Mouse (Mus musculus) limb, embryonic 11.5 days (tissue): ENCODE results near the gene Gm48552. TPM values are rescaled to one million over a fixed set of nuclear protein-coding genes. Genes with fewer than 3 reads are reported as not detected.

Source experiments
- ATAC-seq: fragments of 200-750 bp; cut with Nextera tagmentation; 2 replicates; pipeline ENCODE4 v1.8.0; 2017; ENCODE audit warnings: low read depth; ENCODE audit not compliant: insufficient number of reproducible peaks, low FRiP score, low TSS enrichment
- DNase-seq: peaks from one replicate; pipeline ENCODE4 v3.0.0-alpha.2; 2015; ENCODE audit warnings: low spot score
- H3K27ac ChIP-seq: fragments of 300-500 bp; sonication (generic); replicated peaks from 2 replicates; pipeline ENCODE4 v1.5.1; 2014; ENCODE audit warnings: low read depth, mild to moderate bottlenecking, low read length
- H3K27me3 ChIP-seq: fragments of 300-500 bp; sonication (generic); 2 replicates; pipeline ENCODE4 v1.6.1; 2014; ENCODE audit warnings: mild to moderate bottlenecking, low read length, mixed read lengths; ENCODE audit not compliant: control insufficient read depth, insufficient read depth
- H3K36me3 ChIP-seq: fragments of 300-500 bp; sonication (generic); 2 replicates; pipeline ENCODE4 v1.6.1; 2014; ENCODE audit warnings: mild to moderate bottlenecking, low read length, moderate library complexity, mixed read lengths; ENCODE audit not compliant: control insufficient read depth, insufficient read depth
- H3K4me1 ChIP-seq: fragments of 300-500 bp; sonication (generic); 2 replicates; pipeline ENCODE4 v1.6.1; 2014; ENCODE audit warnings: low read length, mixed read lengths; ENCODE audit not compliant: control insufficient read depth, insufficient read depth
- H3K4me2 ChIP-seq: fragments of 300-500 bp; sonication (generic); 2 replicates; pipeline ENCODE4 v1.6.1; 2014; ENCODE audit warnings: low read depth, mild to moderate bottlenecking, moderate library complexity; ENCODE audit not compliant: severe bottlenecking
- H3K4me3 ChIP-seq: fragments of 300-500 bp; sonication (generic); 2 replicates; pipeline ENCODE4 v1.5.1; 2014; ENCODE audit warnings: low read depth, low read length
- H3K9ac ChIP-seq: fragments of 300-500 bp; sonication (generic); 2 replicates; pipeline ENCODE4 v1.6.1; 2014; ENCODE audit warnings: mild to moderate bottlenecking, low read length
- H3K9me3 ChIP-seq: fragments of 300-500 bp; sonication (generic); 2 replicates; pipeline ENCODE4 v1.6.1; 2016; ENCODE audit warnings: low read length; ENCODE audit not compliant: control insufficient read depth
- WGBS: fragments of 180-500 bp; shearing (Covaris S2); extraction: QIAGEN DNeasy Blood & Tissue Kit; methylation state at CpG from one replicate; pipeline ENCODE4 v1.1.7; 2014; 5-methylcytosine and 5-hydroxymethylcytosine counted together
- polyA plus RNA-seq: library from polyadenylated mRNA; unstranded; fragments of >200 nt; fragmentation: Nextera tagmentation; extraction: Ambion mirVana; gene quantifications from 2 replicates; pipeline ENCODE4 v1.2.1, GENCODE M21; 2014

The Gm48552 gene
- polyA plus RNA-seq, 1 experiment from 2014 or later = 1.0 TPM

DNA sequence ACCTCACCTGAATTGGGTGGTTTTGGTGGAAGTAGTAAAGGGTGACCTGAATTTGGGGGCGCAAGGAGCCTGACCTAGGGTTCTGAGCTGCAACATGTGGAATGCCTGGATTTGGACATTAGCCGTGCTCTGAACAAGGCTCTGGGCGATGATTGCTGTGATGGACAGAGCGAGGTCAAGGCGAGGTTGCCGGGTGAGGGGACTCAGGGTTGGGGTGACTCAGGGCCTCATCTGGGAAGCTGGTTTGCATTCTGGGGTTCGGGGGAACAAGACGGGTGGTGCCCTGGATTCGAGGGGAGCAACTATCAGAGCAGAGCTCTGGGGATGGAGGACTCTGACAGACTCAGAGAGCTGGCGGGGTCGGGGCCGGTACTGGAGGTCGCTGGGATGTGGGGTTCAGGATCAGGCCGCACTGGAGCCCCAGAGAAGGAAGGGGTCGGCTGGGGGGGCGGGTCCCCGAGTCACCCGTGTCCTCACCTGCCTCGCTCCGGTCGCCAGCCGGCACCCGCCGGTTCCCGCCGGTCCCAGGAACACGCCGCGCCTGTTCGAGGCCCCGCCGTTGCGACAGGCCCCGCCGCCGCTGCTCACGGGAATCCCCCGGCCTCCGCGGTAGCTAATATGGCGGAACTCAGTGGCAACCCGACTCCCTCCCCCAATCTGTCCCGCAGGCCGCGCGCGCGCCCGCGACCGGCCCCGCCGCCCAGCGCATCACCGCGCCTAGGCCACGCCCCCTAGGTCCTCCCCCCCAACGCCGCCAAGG lies 10.8 kb upstream of the Gm48552 start, which contains the start of gene Fzr1:
Gene Fzr1, minus strand, starts transcription at position 724 of the 760 bp plus-strand sequence.
- Histone ChIP-seq H3K9ac (peak within 1 kb of the TSS; percentile 75), H3K4me3 (peak within 1 kb of the TSS; percentile 65), H3K36me3 (0 out of 2 replicates have a peak, but pooled peaks cover 5% of the 10 kb centered on the region), H3K4me2 (peak within 1 kb of the TSS; percentile 82), H3K27ac (peak within 1 kb of the TSS; percentile 37; the same call in 1 of the 2 replicates), H3K9me3 (no peaks in the 10 kb centered on the region), H3K4me1 (peaks cover 13% of the 10 kb centered on the region), H3K27me3 (no peaks in the 10 kb centered on the region)
- 1% methylated on average over 36 of the region's 59 CpGs for WGBS
- DNase-seq (no peak), ATAC-seq (peak; percentile 62)

DNA sequence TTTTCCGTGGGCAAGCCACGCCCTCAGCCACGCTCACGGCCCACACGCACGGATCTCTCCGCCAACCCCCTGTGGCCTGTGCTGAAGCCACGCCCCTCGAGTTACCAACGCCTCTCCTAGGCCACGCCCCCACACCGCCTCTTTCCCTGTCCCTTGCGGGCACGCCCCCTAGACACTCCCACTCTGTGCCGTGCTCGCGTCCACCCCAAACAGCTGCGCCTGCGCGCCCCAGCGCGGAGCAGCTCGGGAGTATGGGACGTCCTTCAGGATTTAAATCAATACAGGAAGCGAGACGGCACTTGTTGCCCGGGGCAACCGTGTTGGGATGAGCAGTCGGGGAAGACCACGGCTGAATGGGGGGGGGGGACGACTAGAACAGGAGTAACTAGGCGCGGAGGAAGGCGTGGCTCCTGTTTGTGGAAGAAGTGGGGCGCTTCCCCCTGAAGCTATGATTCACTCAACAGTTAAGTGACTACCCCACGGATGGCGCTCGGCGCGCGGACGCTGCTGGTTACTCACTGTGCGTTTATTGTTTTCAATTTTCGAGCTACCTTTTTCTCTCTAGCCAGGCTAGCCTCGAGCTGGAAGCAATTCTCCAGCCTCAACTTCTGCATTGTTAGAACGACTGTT lies 10.1 kb upstream of the Gm48552 start:
- ATAC-seq (peak; percentile 97), DNase-seq (peak; percentile 100)
- Histone ChIP-seq H3K4me1 (peaks cover 13% of the 10 kb centered on the region), H3K4me3 (peak overlapping the region; percentile 65), H3K27ac (peak overlapping the region; percentile 37; the same call in 1 of the 2 replicates), H3K36me3 (0 out of 2 replicates have a peak, but pooled peaks cover 4% of the 10 kb centered on the region), H3K4me2 (peak overlapping the region; percentile 82), H3K9me3 (no peaks in the 10 kb centered on the region), H3K27me3 (no peaks in the 10 kb centered on the region), H3K9ac (peak overlapping the region; percentile 58)
- under 1% methylated on average over 46 of the region's 46 CpGs for WGBS

DNA sequence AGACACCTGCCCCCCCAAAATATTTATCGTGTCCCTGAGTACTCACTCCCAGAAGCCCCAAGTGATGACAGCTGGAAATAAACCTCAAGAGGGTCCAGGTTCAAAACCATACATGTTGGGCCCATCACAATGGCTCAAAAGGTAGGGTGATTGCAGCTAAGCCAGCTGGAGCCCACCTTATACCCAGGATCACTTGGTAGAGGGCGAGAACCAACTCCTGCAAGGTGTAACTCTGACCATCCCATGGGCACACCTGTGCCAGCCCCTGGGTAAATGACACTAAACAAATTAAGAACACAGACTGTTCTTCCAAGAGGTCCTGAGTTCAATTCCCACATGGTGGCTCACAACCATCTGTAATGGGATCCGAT lies 9.6 kb upstream of the Gm48552 start:
- no peak for ATAC-seq
- WGBS = 60% methylated on average over 3 of the region's 3 CpGs

DNA sequence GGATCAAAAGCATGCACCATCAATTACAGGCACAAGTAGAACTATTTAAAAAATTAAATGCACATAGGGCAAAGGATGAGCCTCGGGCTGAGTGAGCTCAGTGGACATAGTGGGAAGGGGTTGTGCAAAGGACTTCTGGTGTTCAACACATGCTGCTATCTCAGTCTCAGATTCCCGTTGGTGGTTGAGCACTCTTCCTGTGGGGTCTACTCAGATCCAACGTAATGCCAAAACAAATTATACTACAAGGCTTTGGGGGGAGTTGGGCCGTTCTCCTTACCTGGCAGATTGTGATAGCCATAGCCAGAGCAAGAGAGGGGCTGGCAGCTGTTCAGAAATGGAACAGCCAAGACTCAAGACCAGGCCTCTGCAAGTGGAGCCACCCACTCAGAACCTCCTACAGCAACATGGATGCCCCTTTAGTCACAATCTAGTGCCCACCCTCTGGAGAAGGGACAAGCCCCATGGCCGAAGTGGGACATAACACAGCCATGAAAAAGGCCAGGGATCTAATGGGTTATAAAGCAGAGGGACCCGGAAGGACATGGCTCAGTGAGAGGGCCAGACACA lies 8.9 kb upstream of the Gm48552 start:
- no peak for DNase-seq
- Histone ChIP-seq H3K27me3 (no peaks in the 10 kb centered on the region), H3K4me2 (no peak overlapping the region), H3K4me3 (no peak overlapping the region), H3K36me3 (0 out of 2 replicates have a peak, but pooled peaks cover 3% of the 10 kb centered on the region), H3K9me3 (no peaks in the 10 kb centered on the region), H3K27ac (no peak overlapping the region), H3K9ac (no peak overlapping the region), H3K4me1 (peaks cover 13% of the 10 kb centered on the region)
- WGBS = 92% methylated on average over 6 of the region's 6 CpGs
- no peak for ATAC-seq

More for the DNA sequence above, 9.6 kb upstream of the Gm48552 start:
- no peak for DNase-seq
- peaks cover 13% of the 10 kb centered on the region for H3K4me1 ChIP-seq
- peak overlapping the region; percentile 37; the same call in 1 of the 2 replicates for H3K27ac ChIP-seq
- 0 out of 2 replicates have a peak, but pooled peaks cover 3% of the 10 kb centered on the region for H3K36me3 ChIP-seq
- H3K4me2 ChIP-seq = peak overlapping the region; percentile 49
- peak overlapping the region; percentile 65 for H3K4me3 ChIP-seq
- H3K9ac ChIP-seq = peak overlapping the region; percentile 58
- H3K9me3 ChIP-seq = no peaks in the 10 kb centered on the region
- no peaks in the 10 kb centered on the region for H3K27me3 ChIP-seq

DNA sequence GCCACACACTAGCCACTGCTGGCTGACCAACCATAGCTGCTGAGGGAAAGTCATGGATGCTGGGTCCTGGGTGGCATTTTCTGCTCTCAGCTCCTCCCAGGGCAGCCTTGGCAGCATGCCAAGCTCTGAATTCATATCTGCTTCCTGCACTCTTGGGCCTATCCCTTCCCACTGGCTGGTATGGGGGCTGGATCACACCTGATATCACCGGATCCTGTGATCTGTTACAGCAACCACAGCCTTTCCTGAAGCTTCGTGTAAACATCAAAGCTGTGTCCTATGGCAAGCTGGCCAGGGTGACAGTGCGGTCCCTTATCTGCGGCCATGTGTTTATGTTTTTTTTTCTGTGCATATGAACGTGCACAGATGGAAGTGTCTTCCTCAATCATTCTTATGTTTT lies 6.8 kb upstream of the Gm48552 start:
- H3K4me3 ChIP-seq = no peak overlapping the region
- H3K27me3 ChIP-seq = no peaks in the 10 kb centered on the region
- ATAC-seq = no peak
- no peak for DNase-seq
- no peak overlapping the region for H3K9ac ChIP-seq
- peaks cover 11% of the 10 kb centered on the region; the same call in 1 of the 2 replicates for H3K36me3 ChIP-seq
- 90% methylated on average over 5 of the region's 5 CpGs for WGBS
- H3K9me3 ChIP-seq = no peaks in the 10 kb centered on the region
- H3K27ac ChIP-seq = no peak overlapping the region
- H3K4me2 ChIP-seq = no peak overlapping the region
- H3K4me1 ChIP-seq = peaks cover 10% of the 10 kb centered on the region

DNA sequence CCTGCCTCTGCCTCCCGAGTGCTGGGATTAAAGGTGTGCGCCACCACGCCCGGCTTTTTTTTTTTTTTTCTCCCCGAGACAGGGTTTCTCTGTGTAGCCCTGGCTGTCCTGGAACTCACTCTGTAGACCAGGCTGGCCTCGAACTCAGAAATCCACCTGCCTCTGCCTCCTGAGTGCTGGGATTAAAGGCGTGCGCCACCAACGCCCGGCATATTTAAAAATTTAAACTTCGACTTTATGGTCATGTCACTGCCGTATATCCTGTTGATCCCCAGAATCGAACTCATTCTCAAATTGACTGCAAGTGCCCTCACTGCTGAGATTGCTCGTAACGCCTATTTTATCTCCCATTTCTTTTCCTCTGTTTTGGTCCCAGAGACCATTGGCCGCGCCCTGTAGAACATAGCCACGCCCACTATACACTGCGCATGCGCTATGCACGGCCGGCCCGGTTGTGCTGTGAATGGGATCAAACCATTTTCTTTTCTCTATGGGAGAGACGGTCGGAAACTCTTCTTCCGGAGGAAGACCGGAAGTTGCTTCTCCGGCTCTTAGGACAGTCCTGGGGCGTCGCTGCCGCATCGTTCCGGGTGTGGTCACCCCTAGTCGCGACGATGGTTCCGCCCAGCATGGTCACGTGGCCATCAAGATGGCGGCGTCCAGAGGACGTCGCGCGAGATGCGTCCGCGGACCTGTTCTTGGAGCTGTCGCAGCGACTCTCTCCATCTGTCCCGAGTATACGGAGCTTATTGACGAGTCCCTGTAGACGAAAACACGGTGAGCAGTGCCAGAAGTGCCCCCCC lies 4.8 kb upstream of the Gm48552 start, which contains the start of the genes Dohh and Gm48551:
Gene Dohh, plus strand, starts transcription at position 627 of the 803 bp plus-strand sequence.
Gene Gm48551, plus strand, starts transcription at position 665 of the 803 bp plus-strand sequence.
- Histone ChIP-seq H3K9ac (peak within 1 kb of the TSS; percentile 76), H3K4me1 (peaks cover 6% of the 10 kb centered on the region), H3K9me3 (no peaks in the 10 kb centered on the region), H3K36me3 (peaks cover 17% of the 10 kb centered on the region; the same call in 1 of the 2 replicates), H3K4me3 (peak within 1 kb of the TSS; percentile 82), H3K27ac (peak within 1 kb of the TSS; percentile 71), H3K27me3 (no peaks in the 10 kb centered on the region), H3K4me2 (peak within 1 kb of the TSS; percentile 91)
- DNase-seq (peak; percentile 99), ATAC-seq (peak; percentile 87)
- 5% methylated on average over 50 of the region's 54 CpGs for WGBS

DNA sequence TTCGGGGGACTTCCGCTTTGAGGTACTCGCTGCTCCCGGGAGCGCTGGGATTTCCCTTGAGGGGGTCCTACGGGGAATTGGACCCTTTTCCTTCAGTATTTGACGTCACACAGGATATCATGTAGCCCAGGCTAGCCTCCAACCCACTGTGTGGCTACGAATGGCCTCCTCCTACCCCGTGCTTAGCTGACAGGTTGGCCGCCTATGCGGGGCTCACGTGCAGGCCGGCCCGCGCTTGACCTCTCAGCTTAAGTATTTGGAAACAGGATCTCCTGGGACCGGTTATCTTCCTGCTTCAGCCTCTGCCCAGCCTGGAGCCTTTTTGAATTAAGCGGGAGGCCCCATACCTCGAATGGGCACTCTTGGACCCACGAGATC lies 4.2 kb upstream of the Gm48552 start:
- WGBS = 2% methylated on average over 19 of the region's 19 CpGs

More for the DNA sequence above, 4.2 kb upstream of the Gm48552 start:
- H3K36me3 ChIP-seq = peaks cover 17% of the 10 kb centered on the region; the same call in 1 of the 2 replicates
- no peaks in the 10 kb centered on the region for H3K27me3 ChIP-seq
- H3K4me1 ChIP-seq = peaks cover 6% of the 10 kb centered on the region
- peak overlapping the region; percentile 82 for H3K4me3 ChIP-seq
- peak overlapping the region; percentile 76 for H3K9ac ChIP-seq
- no peak for DNase-seq
- H3K4me2 ChIP-seq = peak overlapping the region; percentile 91
- H3K9me3 ChIP-seq = no peaks in the 10 kb centered on the region
- ATAC-seq = peak; percentile 15; the same call in 1 of the 2 replicates
- peak overlapping the region; percentile 71 for H3K27ac ChIP-seq
